Mouse (Mus musculus): ENCODE data around the gene B3gnt3. TPM values are rescaled to one million over a fixed set of nuclear protein-coding genes. Genes with fewer than 3 reads are reported as not detected.
A peak's percentile ranks its signal among the peaks of the same experiment; 100 is the strongest.
"Not testable (repeated sequence)": the region's sequence is repeated elsewhere in the genome, so short reads cannot be mapped to it uniquely, and the experiment has no call there.

The B3gnt3 gene
- polyA plus RNA-seq, 1 experiment from 2014 or later, result 0.33 TPM

GRCm38 (mm10) chr8:71718252-71718651 lies 16.7 kb upstream of the B3gnt3 start:
- DNase-seq (ENCODE audit: low spot score), result no peak
- 30% methylated on average over 3 of the region's 3 CpGs for WGBS

GRCm38 (mm10) chr8:71717096-71717495 lies 15.5 kb upstream of the B3gnt3 start:
- no peak overlapping the region for H3K4me2 ChIP-seq (ENCODE audit: low read depth)
- no peaks in the 10 kb centered on the region for H3K27me3 ChIP-seq (ENCODE audit: control insufficient read depth, insufficient read depth, low read length)
- no peak overlapping the region for H3K9ac ChIP-seq (ENCODE audit: low read length)
- no peak for DNase-seq (ENCODE audit: low spot score)
- no peak for ATAC-seq (ENCODE audit: insufficient read depth, low FRiP score, low TSS enrichment)
- H3K27ac ChIP-seq (ENCODE audit: low read depth, low read length), result no peak overlapping the region
- H3K4me3 ChIP-seq (ENCODE audit: low read depth, low read length), result no peak overlapping the region
- WGBS, result 90% methylated on average over 12 of the region's 12 CpGs
- no peaks in the 10 kb centered on the region for H3K36me3 ChIP-seq (ENCODE audit: control insufficient read depth, insufficient read depth, low read length)
- no peaks in the 10 kb centered on the region for H3K9me3 ChIP-seq (ENCODE audit: control insufficient read depth, low read length)
- peaks cover 17% of the 10 kb centered on the region for H3K4me1 ChIP-seq (ENCODE audit: control insufficient read depth, insufficient read depth, low read length)

More at GRCm38 (mm10) chr8:71718252-71718651, 16.7 kb upstream of the B3gnt3 start:
- H3K27me3 ChIP-seq (ENCODE audit: control insufficient read depth, insufficient read depth, low read length), result no peaks in the 10 kb centered on the region
- H3K4me3 ChIP-seq (ENCODE audit: low read depth, low read length), result no peak overlapping the region
- no peak for ATAC-seq (ENCODE audit: insufficient read depth, low FRiP score, low TSS enrichment)
- no peak overlapping the region for H3K9ac ChIP-seq (ENCODE audit: low read length)
- peaks cover 17% of the 10 kb centered on the region for H3K4me1 ChIP-seq (ENCODE audit: control insufficient read depth, insufficient read depth, low read length)
- no peaks in the 10 kb centered on the region for H3K36me3 ChIP-seq (ENCODE audit: control insufficient read depth, insufficient read depth, low read length)
- no peaks in the 10 kb centered on the region for H3K9me3 ChIP-seq (ENCODE audit: control insufficient read depth, low read length)
- H3K27ac ChIP-seq (ENCODE audit: low read depth, low read length), result no peak overlapping the region
- H3K4me2 ChIP-seq (ENCODE audit: low read depth), result no peak overlapping the region

- H3K9me3 ChIP-seq (ENCODE audit: control insufficient read depth, low read length), result no peaks in the 10 kb centered on the region
- no peak overlapping the region for H3K9ac ChIP-seq (ENCODE audit: low read length)
- no peaks in the 10 kb centered on the region for H3K36me3 ChIP-seq (ENCODE audit: control insufficient read depth, insufficient read depth, low read length)
- no peak for ATAC-seq (ENCODE audit: insufficient read depth, low FRiP score, low TSS enrichment)
- peaks cover 17% of the 10 kb centered on the region for H3K4me1 ChIP-seq (ENCODE audit: control insufficient read depth, insufficient read depth, low read length)
- no peak overlapping the region for H3K27ac ChIP-seq (ENCODE audit: low read depth, low read length)
- 86% methylated on average over 13 of the region's 13 CpGs for WGBS
- no peaks in the 10 kb centered on the region for H3K27me3 ChIP-seq (ENCODE audit: control insufficient read depth, insufficient read depth, low read length)
- no peak overlapping the region for H3K4me2 ChIP-seq (ENCODE audit: low read depth)
- H3K4me3 ChIP-seq (ENCODE audit: low read depth, low read length), result no peak overlapping the region
- no peak for DNase-seq (ENCODE audit: low spot score)
Observed at GRCm38 (mm10) chr8:71716561-71717053, 15.0 kb upstream of the B3gnt3 start.

DNA sequence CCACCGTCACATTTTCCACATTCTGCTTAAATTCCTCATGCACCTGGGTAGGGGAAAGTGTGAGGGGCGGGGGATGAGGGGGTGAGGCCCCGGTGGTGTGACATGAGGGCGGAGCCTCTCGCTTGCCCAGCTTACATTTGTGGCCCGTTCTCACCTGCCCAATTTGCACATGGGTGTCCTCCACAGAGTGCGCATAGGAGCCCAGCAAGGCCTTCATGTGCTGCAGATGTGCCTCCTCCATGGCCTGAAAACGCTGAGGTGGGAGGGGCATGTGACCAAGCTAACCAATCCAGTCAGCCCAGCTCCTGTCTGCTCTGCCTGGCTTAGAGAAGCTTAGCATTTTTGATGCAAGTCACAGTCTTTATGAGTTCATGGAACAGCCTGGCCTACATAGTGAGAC lies 13.9 kb upstream of the B3gnt3 start:
- WGBS, result 39% methylated on average over 8 of the region's 8 CpGs
- Histone ChIP-seq H3K4me3 (ENCODE audit: low read depth, low read length) (no peak overlapping the region), H3K4me1 (ENCODE audit: control insufficient read depth, insufficient read depth, low read length) (peaks cover 11% of the 10 kb centered on the region), H3K27ac (ENCODE audit: low read depth, low read length) (no peak overlapping the region), H3K27me3 (ENCODE audit: control insufficient read depth, insufficient read depth, low read length) (no peaks in the 10 kb centered on the region), H3K9ac (ENCODE audit: low read length) (no peak overlapping the region), H3K4me2 (ENCODE audit: low read depth) (no peak overlapping the region), H3K36me3 (ENCODE audit: control insufficient read depth, insufficient read depth, low read length) (no peaks in the 10 kb centered on the region), H3K9me3 (ENCODE audit: control insufficient read depth, low read length) (no peaks in the 10 kb centered on the region)
- DNase-seq (ENCODE audit: low spot score) (no peak), ATAC-seq (ENCODE audit: insufficient read depth, low FRiP score, low TSS enrichment) (no peak)

- 85% methylated on average over 2 of the region's 2 CpGs for WGBS
- H3K9me3 ChIP-seq (ENCODE audit: control insufficient read depth, low read length), result no peaks in the 10 kb centered on the region
- no peak overlapping the region for H3K4me3 ChIP-seq (ENCODE audit: low read depth, low read length)
- H3K9ac ChIP-seq (ENCODE audit: low read length), result no peak overlapping the region
- no peak overlapping the region for H3K27ac ChIP-seq (ENCODE audit: low read depth, low read length)
- DNase-seq (ENCODE audit: low spot score), result no peak
- no peaks in the 10 kb centered on the region for H3K36me3 ChIP-seq (ENCODE audit: control insufficient read depth, insufficient read depth, low read length)
- H3K27me3 ChIP-seq (ENCODE audit: control insufficient read depth, insufficient read depth, low read length), result peaks cover 15% of the 10 kb centered on the region
- H3K4me2 ChIP-seq (ENCODE audit: low read depth), result no peak overlapping the region
- no peak for ATAC-seq (ENCODE audit: insufficient read depth, low FRiP score, low TSS enrichment)
- no peaks in the 10 kb centered on the region for H3K4me1 ChIP-seq (ENCODE audit: control insufficient read depth, insufficient read depth, low read length)
Observed at GRCm38 (mm10) chr8:71711574-71711973, 10.0 kb upstream of the B3gnt3 start.

GRCm38 (mm10) chr8:71709800-71710446 lies 8.3 kb upstream of the B3gnt3 start:
- no peaks in the 10 kb centered on the region for H3K36me3 ChIP-seq (ENCODE audit: control insufficient read depth, insufficient read depth, low read length)
- 20% methylated on average over 25 of the region's 25 CpGs for WGBS
- no peak overlapping the region for H3K4me3 ChIP-seq (ENCODE audit: low read depth, low read length)
- peak; percentile 62 for ATAC-seq (ENCODE audit: insufficient read depth, low FRiP score, low TSS enrichment)
- no peaks in the 10 kb centered on the region for H3K9me3 ChIP-seq (ENCODE audit: control insufficient read depth, low read length)
- no peak overlapping the region for H3K27ac ChIP-seq (ENCODE audit: low read depth, low read length)
- H3K4me2 ChIP-seq (ENCODE audit: low read depth), result peak overlapping the region; percentile 20; the same call in 1 of the 2 replicates
- DNase-seq (ENCODE audit: low spot score), result peak; percentile 85
- H3K9ac ChIP-seq (ENCODE audit: low read length), result no peak overlapping the region
- H3K4me1 ChIP-seq (ENCODE audit: control insufficient read depth, insufficient read depth, low read length), result no peaks in the 10 kb centered on the region
- H3K27me3 ChIP-seq (ENCODE audit: control insufficient read depth, insufficient read depth, low read length), result peaks cover 18% of the 10 kb centered on the region

GRCm38 (mm10) chr8:71709134-71709799 lies 7.7 kb upstream of the B3gnt3 start:
- 40% methylated on average over 25 of the region's 25 CpGs for WGBS
- peak; percentile 36; the same call in 1 of the 2 replicates for ATAC-seq (ENCODE audit: insufficient read depth, low FRiP score, low TSS enrichment)
- H3K27me3 ChIP-seq (ENCODE audit: control insufficient read depth, insufficient read depth, low read length), result peaks cover 20% of the 10 kb centered on the region

DNA sequence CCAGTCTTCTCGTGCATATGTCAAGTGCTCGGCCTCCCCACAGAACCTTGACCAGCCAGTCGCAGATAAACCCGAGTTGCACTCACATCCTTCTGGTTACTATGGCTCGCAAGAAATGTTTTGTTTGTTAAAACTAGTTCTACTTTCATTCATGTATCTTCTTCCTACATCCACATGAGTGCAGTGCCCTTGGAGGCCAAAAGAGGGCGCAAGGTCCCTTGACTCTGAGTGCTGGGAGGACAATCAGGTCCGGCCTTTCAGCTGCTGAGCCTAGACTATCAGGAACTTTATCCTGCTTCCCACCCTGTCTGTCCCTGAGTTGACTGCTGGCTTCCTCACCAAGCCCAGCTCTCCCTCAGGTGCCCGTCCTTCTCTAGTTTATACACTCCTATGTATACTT lies 6.3 kb upstream of the B3gnt3 start:
- Histone ChIP-seq H3K27ac (ENCODE audit: low read depth, low read length) (no peak overlapping the region), H3K4me3 (ENCODE audit: low read depth, low read length) (no peak overlapping the region), H3K4me2 (ENCODE audit: low read depth) (no peak overlapping the region), H3K27me3 (ENCODE audit: control insufficient read depth, insufficient read depth, low read length) (peaks cover 25% of the 10 kb centered on the region), H3K9me3 (ENCODE audit: control insufficient read depth, low read length) (no peaks in the 10 kb centered on the region), H3K4me1 (ENCODE audit: control insufficient read depth, insufficient read depth, low read length) (no peaks in the 10 kb centered on the region), H3K9ac (ENCODE audit: low read length) (no peak overlapping the region), H3K36me3 (ENCODE audit: control insufficient read depth, insufficient read depth, low read length) (no peaks in the 10 kb centered on the region)
- ATAC-seq (ENCODE audit: insufficient read depth, low FRiP score, low TSS enrichment) (no peak), DNase-seq (ENCODE audit: low spot score) (peak; percentile 74)
- 42% methylated on average over 8 of the region's 8 CpGs for WGBS

More at GRCm38 (mm10) chr8:71709134-71709799, 7.7 kb upstream of the B3gnt3 start:
- Histone ChIP-seq H3K9ac (ENCODE audit: low read length) (no peak overlapping the region), H3K27ac (ENCODE audit: low read depth, low read length) (no peak overlapping the region), H3K4me1 (ENCODE audit: control insufficient read depth, insufficient read depth, low read length) (no peaks in the 10 kb centered on the region), H3K4me2 (ENCODE audit: low read depth) (no peak overlapping the region), H3K9me3 (ENCODE audit: control insufficient read depth, low read length) (no peaks in the 10 kb centered on the region), H3K36me3 (ENCODE audit: control insufficient read depth, insufficient read depth, low read length) (no peaks in the 10 kb centered on the region), H3K4me3 (ENCODE audit: low read depth, low read length) (no peak overlapping the region)
- DNase-seq (ENCODE audit: low spot score), result no peak

DNA sequence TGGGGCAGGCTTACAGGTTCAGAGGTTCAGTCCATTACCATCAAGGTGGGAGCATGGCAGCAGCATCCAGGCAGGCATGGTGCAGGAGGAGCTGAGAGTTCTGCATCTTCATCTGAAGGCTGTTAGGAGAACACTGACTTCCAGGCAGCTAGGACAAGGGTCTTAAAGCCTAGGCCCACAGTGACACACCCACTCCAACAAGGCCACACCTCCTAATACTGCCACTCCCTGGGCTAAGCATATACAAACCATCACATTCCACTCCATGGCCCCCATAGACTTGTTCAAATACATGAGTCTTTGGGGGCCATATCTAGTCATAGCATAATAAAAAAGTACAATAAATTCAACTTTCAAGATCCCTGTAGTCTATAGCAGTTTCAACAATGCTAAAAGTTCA lies 1.8 kb upstream of the B3gnt3 start:
- not testable (repeated sequence) for H3K9ac ChIP-seq (ENCODE audit: low read length); DNase-seq (ENCODE audit: low spot score); ATAC-seq (ENCODE audit: insufficient read depth, low FRiP score, low TSS enrichment); H3K27ac ChIP-seq (ENCODE audit: low read depth, low read length); H3K4me1 ChIP-seq (ENCODE audit: control insufficient read depth, insufficient read depth, low read length); H3K36me3 ChIP-seq (ENCODE audit: control insufficient read depth, insufficient read depth, low read length); H3K4me2 ChIP-seq (ENCODE audit: low read depth); H3K9me3 ChIP-seq (ENCODE audit: control insufficient read depth, low read length); H3K4me3 ChIP-seq (ENCODE audit: low read depth, low read length)
- H3K27me3 ChIP-seq (ENCODE audit: control insufficient read depth, insufficient read depth, low read length), result peaks cover 50% of the 10 kb centered on the region
